Mouse (Mus musculus) C2C12 (cell line): ENCODE results near the gene D1Pas1. TPM values are rescaled to one million over a fixed set of nuclear protein-coding genes. Genes with fewer than 3 reads are reported as not detected.
A peak's percentile ranks its signal among the peaks of the same experiment; 100 is the strongest.

Experiments
- H3K27me3 ChIP-seq: one replicate; pipeline ENCODE4 v1.6.1; 2011; ENCODE audit not compliant: control insufficient read depth, insufficient read depth, insufficient read length
- H3K36me3 ChIP-seq: one replicate; pipeline ENCODE4 v1.6.1; 2011; ENCODE audit not compliant: control insufficient read depth, insufficient read depth
- H3K4me3 ChIP-seq: one replicate; pipeline ENCODE4 v1.5.1; 2011; ENCODE audit warnings: mild to moderate bottlenecking, control low read depth; ENCODE audit not compliant: poor library complexity, insufficient read depth, severe bottlenecking
- H3K79me2 ChIP-seq: one replicate; pipeline ENCODE4 v1.6.1; 2011; ENCODE audit not compliant: control insufficient read depth, insufficient read depth
- H3K79me3 ChIP-seq: one replicate; pipeline ENCODE4 v1.6.1; 2011; ENCODE audit warnings: low read depth, control low read depth
- H3ac ChIP-seq: one replicate; pipeline ENCODE3; 2011; ENCODE audit warnings: low read depth; ENCODE audit not compliant: control insufficient read depth, insufficient read length
- CEBPB ChIP-seq: IDR thresholded peaks from one replicate; pipeline ENCODE4 v1.6.1; 2011; ENCODE audit warnings: low read depth, mild to moderate bottlenecking, control low read depth, moderate library complexity
- CTCF ChIP-seq: IDR thresholded peaks from one replicate; pipeline ENCODE4 v1.5.1; 2011; ENCODE audit not compliant: control insufficient read depth, insufficient read depth, insufficient read length
- FOSL1 ChIP-seq: IDR thresholded peaks from one replicate; pipeline ENCODE4 v1.8.0; 2011; ENCODE audit warnings: mild to moderate bottlenecking, low read length; ENCODE audit not compliant: poor library complexity, insufficient read depth, severe bottlenecking
- MAX ChIP-seq: IDR thresholded peaks from one replicate; pipeline ENCODE4 v1.6.1; 2011; ENCODE audit warnings: mild to moderate bottlenecking, control low read depth
- MYOD1 ChIP-seq: IDR thresholded peaks from one replicate; pipeline ENCODE4 v1.6.1; 2011; ENCODE audit warnings: low read depth; ENCODE audit not compliant: control insufficient read depth, insufficient read length
- MYOG ChIP-seq: IDR thresholded peaks from one replicate; pipeline ENCODE4 v1.6.1; 2011; ENCODE audit not compliant: control insufficient read depth, insufficient read length; ENCODE audit errors: extremely low read depth
- USF1 ChIP-seq: IDR thresholded peaks from one replicate; pipeline ENCODE4 v1.6.1; 2011; ENCODE audit warnings: low read depth, mild to moderate bottlenecking, control low read depth, moderate library complexity
- polyA plus RNA-seq: library from polyadenylated mRNA; unstranded; fragments of >200 nt; fragmentation: generic; extraction: Trizol; gene quantifications from one replicate; pipeline ENCODE4 v1.2.1, GENCODE M21; 2012; ENCODE audit warnings: missing spikeins

Gene D1Pas1
- polyA plus RNA-seq, 1 experiment, result not detected

GRCm38 (mm10) chr1:187006227-187006925, 39.2 kb downstream of the D1Pas1 start:
- Histone ChIP-seq H3K36me3 (no peaks in the 10 kb centered on the region), H3K79me2 (no peaks in the 10 kb centered on the region), H3K4me3 (no peak overlapping the region), H3K79me3 (no peaks in the 10 kb centered on the region), H3ac (no peak overlapping the region), H3K27me3 (no peaks in the 10 kb centered on the region)
- TF ChIP-seq MYOD1, result no peak

- no peak overlapping the region for H3ac ChIP-seq
- TF ChIP-seq MYOG (no peak), MAX (no peak), CEBPB (no peak), MYOD1 (no peak), CTCF (no peak), USF1 (no peak)
- no peak overlapping the region for H3K4me3 ChIP-seq
- no peaks in the 10 kb centered on the region for H3K79me3 ChIP-seq
- no peaks in the 10 kb centered on the region for H3K27me3 ChIP-seq
- no peaks in the 10 kb centered on the region for H3K79me2 ChIP-seq
- H3K36me3 ChIP-seq, result no peaks in the 10 kb centered on the region
These were observed 41.0 kb downstream of the D1Pas1 start for GRCm38 (mm10) chr1:187008236-187008635.

GRCm38 (mm10) chr1:187010071-187010470, 42.9 kb downstream of the D1Pas1 start:
- Histone ChIP-seq H3K4me3 (no peak overlapping the region), H3ac (no peak overlapping the region), H3K36me3 (no peaks in the 10 kb centered on the region), H3K79me2 (no peaks in the 10 kb centered on the region), H3K79me3 (no peaks in the 10 kb centered on the region), H3K27me3 (no peaks in the 10 kb centered on the region)
- TF ChIP-seq CEBPB (no peak), MYOD1 (no peak), USF1 (no peak), CTCF (no peak), MYOG (no peak), MAX (no peak), FOSL1 (no peak)

GRCm38 (mm10) chr1:187011601-187012000, 44.4 kb downstream of the D1Pas1 start:
- no peaks in the 10 kb centered on the region for H3K36me3 ChIP-seq
- no peak overlapping the region for H3K4me3 ChIP-seq
- no peak overlapping the region for H3ac ChIP-seq
- H3K79me2 ChIP-seq, result no peaks in the 10 kb centered on the region
- TF ChIP-seq CTCF, result no peak
- no peak for TF ChIP-seq MYOD1
- no peak for TF ChIP-seq FOSL1
- no peaks in the 10 kb centered on the region for H3K27me3 ChIP-seq
- no peaks in the 10 kb centered on the region for H3K79me3 ChIP-seq

- Histone ChIP-seq H3ac (no peak overlapping the region), H3K79me3 (no peaks in the 10 kb centered on the region), H3K4me3 (no peak overlapping the region), H3K36me3 (no peaks in the 10 kb centered on the region), H3K27me3 (no peaks in the 10 kb centered on the region), H3K79me2 (no peaks in the 10 kb centered on the region)
- TF ChIP-seq FOSL1 (no peak), CEBPB (no peak), MYOD1 (no peak), CTCF (no peak), MAX (no peak), USF1 (no peak), MYOG (no peak)
These were observed 46.9 kb downstream of the D1Pas1 start for GRCm38 (mm10) chr1:187014141-187014540.

GRCm38 (mm10) chr1:187015673-187016072, 48.5 kb downstream of the D1Pas1 start:
- Histone ChIP-seq H3K36me3 (no peaks in the 10 kb centered on the region), H3K27me3 (no peaks in the 10 kb centered on the region), H3ac (no peak overlapping the region), H3K4me3 (no peak overlapping the region), H3K79me3 (no peaks in the 10 kb centered on the region), H3K79me2 (no peaks in the 10 kb centered on the region)
- TF ChIP-seq MYOD1, result peak; percentile 86
- TF ChIP-seq CEBPB, result no peak
